Mouse (Mus musculus) CH12.LX (cell line): Measurements from ENCODE around the gene Inpp5f. TPM values are rescaled to one million over a fixed set of nuclear protein-coding genes. Genes with fewer than 3 reads are reported as not detected.
A peak's percentile ranks its signal among the peaks of the same experiment; 100 is the strongest.

Experiments
- DNase-seq: peaks from one replicate; pipeline ENCODE4 v3.0.0-alpha.2; 2013; ENCODE audit errors: extremely low read depth
- H3K27ac ChIP-seq: 2 replicates; pipeline ENCODE4 v1.5.1; 2012; ENCODE audit warnings: low read depth, mild to moderate bottlenecking, control low read depth, moderate library complexity; ENCODE audit not compliant: insufficient read depth
- H3K27me3 ChIP-seq: replicated peaks from 2 replicates; pipeline ENCODE3; 2012; ENCODE audit warnings: inconsistent platforms
- H3K36me3 ChIP-seq, 2 experiments: replicated peaks in 1 of 2; 2 replicates each; pipeline versions ENCODE3 to v1.6.1; 2012; ENCODE audit warnings: inconsistent platforms in 1 of 2, low read length in 1 of 2, mild to moderate bottlenecking in 1 of 2, mixed read lengths in 1 of 2, moderate library complexity in 1 of 2; ENCODE audit not compliant: control insufficient read depth in 1 of 2, insufficient read depth in 1 of 2
- H3K4me1 ChIP-seq, 2 experiments: 2 replicates each; pipeline ENCODE4 v1.6.1; 2012; ENCODE audit warnings: inconsistent platforms in 1 of 2, moderate library complexity in 1 of 2; ENCODE audit not compliant: insufficient read depth in 2 of 2, control insufficient read depth in 1 of 2
- H3K4me2 ChIP-seq: 2 replicates; pipeline ENCODE4 v1.6.1; 2012; ENCODE audit warnings: low read depth, mild to moderate bottlenecking, control low read depth; ENCODE audit not compliant: poor library complexity, insufficient read depth, severe bottlenecking
- H3K4me3 ChIP-seq, 3 experiments: fragments of 150-350 bp in 1 of 3; sonication (generic) in 1 of 3; replicated peaks in 1 of 3; 2 replicates each; pipeline versions ENCODE3 to v1.5.1; 2011 to 2012; ENCODE audit warnings: low read depth in 2 of 3, low read length in 2 of 3, mild to moderate bottlenecking in 2 of 3, moderate library complexity in 2 of 3, control low read depth in 1 of 3, improper control_type of control experiment in 1 of 3, inconsistent platforms in 1 of 3, mixed read lengths in 1 of 3; ENCODE audit not compliant: poor library complexity in 1 of 3
- H3K79me2 ChIP-seq: replicated peaks from 2 replicates; pipeline ENCODE4 v1.6.1; 2012; ENCODE audit warnings: mild to moderate bottlenecking, moderate library complexity; ENCODE audit not compliant: control insufficient read depth, poor library complexity, insufficient read depth, severe bottlenecking; ENCODE audit errors: extremely low read depth
- H3K9ac ChIP-seq: 2 replicates; pipeline ENCODE4 v1.6.1; 2012; ENCODE audit warnings: low read depth, mild to moderate bottlenecking, control low read depth, moderate library complexity; ENCODE audit not compliant: insufficient read depth
- H3K9me3 ChIP-seq: replicated peaks from 2 replicates; pipeline ENCODE3; 2012; ENCODE audit warnings: low read length, inconsistent platforms, mixed read lengths
- CHD1 ChIP-seq: IDR thresholded peaks from 2 replicates; pipeline ENCODE4 v1.6.1; 2012; ENCODE audit warnings: low read depth, low read length, improper control_type of control experiment, inconsistent platforms
- CTCF ChIP-seq, 2 experiments: IDR thresholded peaks in 1 of 2; conservative IDR thresholded peaks in 1 of 2; 2 replicates each; pipeline ENCODE4 v1.5.1; 2011 to 2012; ENCODE audit warnings: low read depth in 2 of 2, low read length in 2 of 2, improper control_type of control experiment in 1 of 2, inconsistent platforms in 1 of 2, mild to moderate bottlenecking in 1 of 2, moderate library complexity in 1 of 2
- ELF1 ChIP-seq: IDR thresholded peaks from 2 replicates; pipeline ENCODE4 v1.6.1; 2014; ENCODE audit warnings: low read depth, mild to moderate bottlenecking, inconsistent platforms, low read length, improper control_type of control experiment
- EP300 ChIP-seq: IDR thresholded peaks from 2 replicates; pipeline ENCODE4 v1.6.1; 2011; ENCODE audit warnings: low read length, improper control_type of control experiment
- ETS1 ChIP-seq: conservative IDR thresholded peaks from 2 replicates; pipeline ENCODE4 v1.6.1; 2012; ENCODE audit warnings: low read depth, mild to moderate bottlenecking, inconsistent platforms, low read length, improper control_type of control experiment, moderate library complexity
- HCFC1 ChIP-seq: IDR thresholded peaks from 2 replicates; pipeline ENCODE4 v1.6.1; 2012; ENCODE audit warnings: low read depth, mild to moderate bottlenecking, inconsistent platforms, low read length, improper control_type of control experiment
- IRF4 ChIP-seq: IDR thresholded peaks from 2 replicates; pipeline ENCODE4 v1.6.1; 2014; ENCODE audit warnings: low read depth, mild to moderate bottlenecking, inconsistent platforms, low read length, improper control_type of control experiment
- KAT2A ChIP-seq: IDR thresholded peaks from 2 replicates; pipeline ENCODE4 v1.6.1; 2012; ENCODE audit warnings: low read length, improper control_type of control experiment, inconsistent platforms; ENCODE audit not compliant: insufficient replicate concordance
- MAFK ChIP-seq: IDR thresholded peaks from 2 replicates; pipeline ENCODE4 v1.6.1; 2011; ENCODE audit warnings: low read length, improper control_type of control experiment; ENCODE audit not compliant: insufficient replicate concordance
- MAX ChIP-seq: IDR thresholded peaks from 2 replicates; pipeline ENCODE4 v1.6.1; 2011; ENCODE audit warnings: low read length, improper control_type of control experiment
- MXI1 ChIP-seq: IDR thresholded peaks from 2 replicates; pipeline ENCODE4 v1.6.1; 2011; ENCODE audit warnings: mild to moderate bottlenecking, low read depth, low read length, improper control_type of control experiment
- NRF1 ChIP-seq: IDR thresholded peaks from 2 replicates; pipeline ENCODE4 v1.6.1; 2014; ENCODE audit warnings: low read depth, mild to moderate bottlenecking, inconsistent platforms, low read length, improper control_type of control experiment, moderate library complexity
- PAX5 ChIP-seq: IDR thresholded peaks from 2 replicates; pipeline ENCODE4 v1.6.1; 2012; ENCODE audit warnings: low read length, inconsistent platforms, mixed read lengths
- POLR2A ChIP-seq: IDR thresholded peaks from 2 replicates; pipeline ENCODE4 v1.6.1; 2011; ENCODE audit warnings: low read depth, mild to moderate bottlenecking, improper control_type of control experiment, low read length
- POLR2AphosphoS2 ChIP-seq: IDR thresholded peaks from 2 replicates; pipeline ENCODE4 v1.6.1; 2011; ENCODE audit warnings: low read depth, low read length, improper control_type of control experiment
- RAD21 ChIP-seq: IDR thresholded peaks from 2 replicates; pipeline ENCODE4 v1.6.1; 2011; ENCODE audit warnings: low read depth, mild to moderate bottlenecking, low read length, improper control_type of control experiment, moderate library complexity
- RCOR1 ChIP-seq: conservative IDR thresholded peaks from 2 replicates; pipeline ENCODE4 v1.6.1; 2012; ENCODE audit warnings: low read depth, mild to moderate bottlenecking, inconsistent platforms, low read length, improper control_type of control experiment
- SMC3 ChIP-seq: IDR thresholded peaks from 2 replicates; pipeline ENCODE4 v1.6.1; 2011; ENCODE audit warnings: low read depth, low read length, improper control_type of control experiment
- TCF12 ChIP-seq: IDR thresholded peaks from 2 replicates; pipeline ENCODE4 v1.6.1; 2014; ENCODE audit warnings: low read depth, mild to moderate bottlenecking, inconsistent platforms, low read length, improper control_type of control experiment
- USF1 ChIP-seq: IDR thresholded peaks from 2 replicates; pipeline ENCODE4 v1.6.1; 2014; ENCODE audit warnings: low read depth, mild to moderate bottlenecking, inconsistent platforms, low read length, improper control_type of control experiment
- USF2 ChIP-seq: conservative IDR thresholded peaks from 2 replicates; pipeline ENCODE4 v1.6.1; 2011; ENCODE audit warnings: low read depth, low read length, improper control_type of control experiment
- ZMIZ1 ChIP-seq: IDR thresholded peaks from 2 replicates; pipeline ENCODE4 v1.6.1; 2012; ENCODE audit warnings: low read depth, mild to moderate bottlenecking, inconsistent platforms, low read length, improper control_type of control experiment
- ZNF384 ChIP-seq: IDR thresholded peaks from 2 replicates; pipeline ENCODE4 v1.6.1; 2012; ENCODE audit warnings: low read depth, low read length, improper control_type of control experiment, inconsistent platforms
- dilution Hi-C: fragments of 300-500 bp; cut with MboI; formaldehyde crosslinking; loops from 2 replicates; pipeline ENCODE4 v1.14.3; 2020; ENCODE audit warnings: low sequenced_read_pairs; ENCODE audit not compliant: extremely low pct_unique_long_range_greater_than_20kb, extremely low pct_ligation_motif_present
- in situ Hi-C: fragments of 300-500 bp; cut with MboI; formaldehyde crosslinking; loops from 3 replicates; pipeline ENCODE4 v1.14.3; 2019; ENCODE audit warnings: low sequenced_read_pairs, low pct_ligation_motif_present, low pct_unique_long_range_greater_than_20kb, mixed read lengths
- polyA plus RNA-seq: library from polyadenylated mRNA; unstranded; fragments of >175 nt; gene quantifications from 2 replicates; pipeline ENCODE4 v1.2.1, GENCODE M21; 2012; ENCODE audit warnings: low read depth; ENCODE audit not compliant: insufficient read length
- total RNA-seq, 2 experiments: library from RNA; depleted of rRNA; stranded (reverse); fragments of 300-350 nt in 1 of 2; fragments of >200 nt in 1 of 2; gene quantifications; 2 replicates each; pipeline ENCODE4 v1.2.3; 2012 to 2014

The Inpp5f gene
- total and polyA plus RNA-seq, 3 experiments: 4.0 to 6.2 (median 5.5) TPM

GRCm38 (mm10) chr7:128687821-128688564, 76.9 kb downstream of the Inpp5f start:
- Histone ChIP-seq H3K9ac (no peak overlapping the region), H3K4me3 (peak overlapping the region in 1 of 3 experiments; percentile 52), H3K36me3 (peaks cover 0 to 34% of the 10 kb centered on the region in 2 experiments), H3K79me2 (no peaks in the 10 kb centered on the region), H3K4me1 (peaks cover 0 to 7% of the 10 kb centered on the region in 2 experiments; a peak in 1 of 4 replicates), H3K9me3 (no peaks in the 10 kb centered on the region), H3K27me3 (no peaks in the 10 kb centered on the region), H3K27ac (no peak overlapping the region), H3K4me2 (peak overlapping the region; percentile 31; the same call in 1 of the 2 replicates)
- in situ Hi-C loops (no loop called here), dilution Hi-C loops (no loop called here)
- DNase-seq: no peak
- TF ChIP-seq POLR2AphosphoS2 (no peak), EP300 (no peak), ZNF384 (no peak), PAX5 (no peak), SMC3 (no peak), ZMIZ1 (no peak), ELF1 (peak; percentile 25; the same call in 1 of the 2 replicates), MXI1 (no peak), USF2 (no peak), NRF1 (peak; percentile 89), CHD1 (no peak), POLR2A (peak; percentile 25; the same call in 1 of the 2 replicates)

- Histone ChIP-seq H3K4me2 (no peak overlapping the region), H3K9ac (no peak overlapping the region), H3K79me2 (no peaks in the 10 kb centered on the region), H3K27me3 (no peaks in the 10 kb centered on the region), H3K4me3 (no peak overlapping the region), H3K27ac (no peak overlapping the region), H3K4me1 (peaks cover 0 to 7% of the 10 kb centered on the region in 2 experiments; a peak in 1 of 4 replicates), H3K9me3 (no peaks in the 10 kb centered on the region), H3K36me3 (peaks cover 5 to 37% of the 10 kb centered on the region in 2 experiments)
- dilution Hi-C loops (no loop called here), in situ Hi-C loops (no loop called here)
- DNase-seq: no peak
- TF ChIP-seq MAX: no peak
- TF ChIP-seq CHD1: no peak
These were observed 78.2 kb downstream of the Inpp5f start for GRCm38 (mm10) chr7:128689347-128689746.

- dilution Hi-C loops: no loop called here
- H3K4me1 ChIP-seq: peaks cover 0 to 7% of the 10 kb centered on the region in 2 experiments; a peak in 1 of 4 replicates
- peak; percentile 39; the same call in 1 of the 2 replicates for TF ChIP-seq HCFC1
- TF ChIP-seq MAX: peak; percentile 42; the same call in 1 of the 2 replicates
- no peak for TF ChIP-seq PAX5
- TF ChIP-seq USF1: no peak
- TF ChIP-seq ETS1: no peak
- no peak for TF ChIP-seq TCF12
- 0 out of 2 replicates have a peak, but pooled peaks have one; percentile 49 for TF ChIP-seq RCOR1
- no peak for TF ChIP-seq KAT2A
- TF ChIP-seq CTCF (conservative IDR thresholded peaks at IDR 0.05 in 1 of 2, IDR thresholded peaks at IDR 0.05 in 1 of 2; ENCODE audit: low read depth in 2 of 2, low read length in 2 of 2): peak; percentile 58 to 96
- TF ChIP-seq IRF4: peak; percentile 82
- no peak for TF ChIP-seq MAFK
- no peak for TF ChIP-seq USF2
- TF ChIP-seq ZMIZ1: no peak
- TF ChIP-seq MXI1: no peak
- TF ChIP-seq POLR2AphosphoS2: no peak; the same call in 1 of the 2 replicates
- TF ChIP-seq ELF1: peak; percentile 27; the same call in 1 of the 2 replicates
- no peak for TF ChIP-seq CHD1
- peak; percentile 97 for TF ChIP-seq RAD21
These were observed 78.9 kb downstream of the Inpp5f start for GRCm38 (mm10) chr7:128690070-128690469.

More at GRCm38 (mm10) chr7:128690070-128690469, 78.9 kb downstream of the Inpp5f start:
- in situ Hi-C loops: no loop called here
- H3K27me3 ChIP-seq: no peaks in the 10 kb centered on the region
- H3K9me3 ChIP-seq: no peaks in the 10 kb centered on the region
- H3K4me2 ChIP-seq: peak overlapping the region; percentile 45; the same call in 1 of the 2 replicates
- DNase-seq: peak; percentile 76
- H3K27ac ChIP-seq: no peak overlapping the region
- H3K9ac ChIP-seq: no peak overlapping the region
- H3K79me2 ChIP-seq: no peaks in the 10 kb centered on the region
- no peak overlapping the region for H3K4me3 ChIP-seq
- peaks cover 11 to 42% of the 10 kb centered on the region in 2 experiments for H3K36me3 ChIP-seq
